Mouse (Mus musculus): ENCODE data around the gene Cnpy1. TPM values are rescaled to one million over a fixed set of nuclear protein-coding genes. Genes with fewer than 3 reads are reported as not detected.

Gene Cnpy1
- polyA plus RNA-seq (2015; fragmentation: Nextera tagmentation; extraction: Ambion mirVana) = 0.08 TPM in 1 of 2 replicates, not detected in the other

GRCm38 (mm10) chr5:28245574-28245973 lies at the start of gene Cnpy1:
Cnpy1 (minus strand) TSS chr5:28245806.
- Histone ChIP-seq H3K27ac (replicated peaks) (no peak within 1 kb of the TSS), H3K9me3 (no peaks in the 10 kb centered on the region), H3K4me3 (no peak within 1 kb of the TSS), H3K4me1 (no peaks in the 10 kb centered on the region), H3K9ac (no peak within 1 kb of the TSS), H3K4me2 (no peak within 1 kb of the TSS), H3K27me3 (replicated peaks) (peaks cover 36% of the 10 kb centered on the region), H3K36me3 (no peaks in the 10 kb centered on the region)
- WGBS = 63% methylated on average over 11 of the region's 11 CpGs
- ATAC-seq (ENCODE audit: extremely low read depth, insufficient number of reproducible peaks, low FRiP score, low TSS enrichment) = no peak

- no peak for ATAC-seq (ENCODE audit: extremely low read depth, insufficient number of reproducible peaks, low FRiP score, low TSS enrichment)
- H3K4me1 ChIP-seq = no peaks in the 10 kb centered on the region
- H3K36me3 ChIP-seq = no peaks in the 10 kb centered on the region
- H3K4me2 ChIP-seq = no peak overlapping the region
- no peak overlapping the region for H3K27ac ChIP-seq (replicated peaks)
- 3% methylated on average over 6 of the region's 6 CpGs for WGBS
- H3K9ac ChIP-seq = no peak overlapping the region
- H3K4me3 ChIP-seq = no peak overlapping the region
- no peaks in the 10 kb centered on the region for H3K9me3 ChIP-seq
- H3K27me3 ChIP-seq (replicated peaks) = 0 out of 2 replicates have a peak, but pooled peaks cover 7% of the 10 kb centered on the region
Observed at GRCm38 (mm10) chr5:28293990-28294389, 48.4 kb upstream of the Cnpy1 start.

DNA sequence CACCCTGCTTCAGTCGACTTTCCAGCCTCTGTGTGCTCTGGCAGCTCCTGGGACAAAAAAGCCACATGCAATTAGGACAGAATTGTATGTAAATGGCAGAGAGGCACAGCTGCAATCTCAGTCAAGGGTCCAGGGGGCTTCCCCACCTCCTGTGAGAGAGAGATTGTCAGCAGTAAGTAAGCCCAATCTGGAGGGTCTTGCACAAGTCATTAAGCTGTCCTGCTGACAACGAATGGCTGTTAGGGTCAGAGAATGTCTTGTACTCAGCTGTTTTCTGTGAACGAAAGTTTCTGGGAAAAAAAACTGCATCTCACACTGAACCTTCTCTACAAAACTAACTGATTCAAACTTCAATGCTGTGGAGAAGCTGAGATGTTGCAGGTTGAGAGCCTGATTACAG lies 46.7 kb upstream of the Cnpy1 start:
- H3K9me3 ChIP-seq = no peaks in the 10 kb centered on the region

DNA sequence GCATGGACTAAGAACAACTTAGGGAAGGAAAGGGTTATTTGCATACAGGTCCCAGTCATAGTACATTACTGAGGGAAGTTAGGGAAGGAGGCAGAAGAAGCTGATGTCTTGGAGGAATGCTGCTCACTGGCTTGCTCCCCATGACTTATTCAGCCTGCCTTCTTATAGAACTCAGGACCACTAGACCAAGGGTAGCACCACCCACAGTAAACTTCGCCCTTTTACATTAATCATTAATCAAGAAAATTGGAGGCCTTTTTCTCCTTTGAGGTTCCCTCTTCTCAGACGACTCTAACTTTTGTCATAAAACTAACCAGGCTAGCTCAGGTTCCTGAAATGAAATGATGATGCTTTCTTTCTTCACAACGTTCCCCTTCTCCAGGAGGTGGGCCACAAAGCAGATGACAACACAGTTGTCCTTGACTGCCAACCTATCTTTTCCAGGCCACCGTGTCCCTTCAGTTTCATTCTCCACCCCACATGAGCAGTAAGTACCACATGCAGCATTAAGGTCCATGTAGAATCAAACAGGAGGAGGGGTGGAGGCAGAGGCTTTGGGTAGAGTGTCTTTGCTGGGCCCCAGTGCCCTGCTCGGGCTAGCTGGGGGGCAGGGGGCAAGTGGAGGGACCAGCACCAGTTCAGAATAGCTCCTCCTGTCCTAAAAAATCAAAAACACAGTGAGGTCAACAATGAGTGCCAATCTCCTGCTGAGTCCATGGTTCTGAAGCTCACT lies 45.7 kb upstream of the Cnpy1 start:
- no peak for ATAC-seq (ENCODE audit: extremely low read depth, insufficient number of reproducible peaks, low FRiP score, low TSS enrichment)
- H3K4me3 ChIP-seq = no peak overlapping the region
- no peak overlapping the region for H3K27ac ChIP-seq (replicated peaks)
- no peaks in the 10 kb centered on the region for H3K4me1 ChIP-seq
- H3K9ac ChIP-seq = no peak overlapping the region
- no peak overlapping the region for H3K4me2 ChIP-seq
- H3K36me3 ChIP-seq = no peaks in the 10 kb centered on the region
- 0 out of 2 replicates have a peak, but pooled peaks cover 7% of the 10 kb centered on the region for H3K27me3 ChIP-seq (replicated peaks)
- H3K9me3 ChIP-seq = no peaks in the 10 kb centered on the region
- WGBS = 70% methylated on average over 5 of the region's 5 CpGs

More for the DNA sequence above, 46.7 kb upstream of the Cnpy1 start:
- Histone ChIP-seq H3K36me3 (no peaks in the 10 kb centered on the region), H3K4me3 (no peak overlapping the region), H3K4me2 (no peak overlapping the region), H3K27me3 (replicated peaks) (0 out of 2 replicates have a peak, but pooled peaks cover 7% of the 10 kb centered on the region), H3K9ac (no peak overlapping the region), H3K27ac (replicated peaks) (no peak overlapping the region), H3K4me1 (no peaks in the 10 kb centered on the region)
- no peak for ATAC-seq (ENCODE audit: extremely low read depth, insufficient number of reproducible peaks, low FRiP score, low TSS enrichment)
- 41% methylated on average over 3 of the region's 3 CpGs for WGBS

GRCm38 (mm10) chr5:28290630-28291029 lies 45.0 kb upstream of the Cnpy1 start:
- no peaks in the 10 kb centered on the region for H3K4me1 ChIP-seq
- H3K27ac ChIP-seq (replicated peaks) = no peak overlapping the region
- no peaks in the 10 kb centered on the region for H3K36me3 ChIP-seq
- H3K4me3 ChIP-seq = no peak overlapping the region
- no peak overlapping the region for H3K4me2 ChIP-seq
- WGBS = 48% methylated on average over 1 of the region's 1 CpGs
- H3K9me3 ChIP-seq = no peaks in the 10 kb centered on the region
- ATAC-seq (ENCODE audit: extremely low read depth, insufficient number of reproducible peaks, low FRiP score, low TSS enrichment) = no peak
- 0 out of 2 replicates have a peak, but pooled peaks cover 7% of the 10 kb centered on the region for H3K27me3 ChIP-seq (replicated peaks)
- H3K9ac ChIP-seq = no peak overlapping the region

DNA sequence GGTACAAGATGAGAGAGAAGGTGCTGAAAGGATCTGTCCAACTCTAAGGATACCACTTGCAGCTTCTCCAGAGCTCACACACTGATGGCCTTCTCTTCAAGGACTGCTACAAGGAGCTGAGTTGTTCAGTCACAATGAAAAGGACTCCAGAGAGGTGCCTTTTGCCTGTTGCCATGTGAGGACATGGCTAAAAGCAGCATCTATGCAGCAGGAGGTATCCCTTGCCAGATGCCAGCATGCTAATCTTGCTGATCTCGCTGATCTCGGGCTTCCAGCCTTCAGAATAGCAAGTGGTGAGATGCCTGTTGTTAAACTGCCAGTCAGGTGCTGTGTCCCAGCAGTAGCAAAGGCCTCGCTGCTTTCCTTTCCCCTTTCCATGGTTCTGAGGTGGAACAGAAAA lies 43.5 kb upstream of the Cnpy1 start:
- Histone ChIP-seq H3K36me3 (no peaks in the 10 kb centered on the region), H3K9me3 (no peaks in the 10 kb centered on the region), H3K27ac (replicated peaks) (no peak overlapping the region), H3K4me3 (no peak overlapping the region), H3K27me3 (replicated peaks) (0 out of 2 replicates have a peak, but pooled peaks cover 7% of the 10 kb centered on the region), H3K4me2 (no peak overlapping the region), H3K4me1 (no peaks in the 10 kb centered on the region), H3K9ac (no peak overlapping the region)
- 38% methylated on average over 3 of the region's 3 CpGs for WGBS
- ATAC-seq (ENCODE audit: extremely low read depth, insufficient number of reproducible peaks, low FRiP score, low TSS enrichment) = no peak

DNA sequence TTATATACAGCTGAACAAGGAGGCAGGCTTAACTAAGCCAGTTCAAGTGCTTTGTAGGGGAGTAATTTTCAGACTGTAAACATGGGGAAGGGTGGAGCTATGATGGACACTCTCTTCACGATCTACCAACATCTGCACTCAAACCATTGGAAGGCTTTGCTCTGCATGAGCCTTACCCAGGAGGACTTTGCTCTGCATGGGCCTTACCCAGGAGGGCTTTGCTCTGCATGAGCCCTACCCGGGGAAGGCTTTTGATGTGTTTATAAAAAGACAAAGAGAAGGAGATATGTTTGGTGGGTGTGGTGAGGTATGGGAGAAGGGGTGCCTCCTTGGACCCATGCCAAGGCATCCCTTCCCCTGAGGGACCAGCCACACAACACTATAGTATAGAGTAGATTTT lies 31.7 kb upstream of the Cnpy1 start:
- Histone ChIP-seq H3K9me3 (no peaks in the 10 kb centered on the region), H3K4me1 (no peaks in the 10 kb centered on the region), H3K4me2 (no peak overlapping the region), H3K27me3 (replicated peaks) (peaks cover 9% of the 10 kb centered on the region; the same call in 1 of the 2 replicates), H3K27ac (replicated peaks) (no peak overlapping the region), H3K4me3 (no peak overlapping the region), H3K36me3 (no peaks in the 10 kb centered on the region), H3K9ac (no peak overlapping the region)
- 39% methylated on average over 2 of the region's 2 CpGs for WGBS
- no peak for ATAC-seq (ENCODE audit: extremely low read depth, insufficient number of reproducible peaks, low FRiP score, low TSS enrichment)

- H3K9me3 ChIP-seq = no peaks in the 10 kb centered on the region
- H3K4me1 ChIP-seq = 0 out of 2 replicates have a peak, but pooled peaks cover 4% of the 10 kb centered on the region
- no peaks in the 10 kb centered on the region for H3K36me3 ChIP-seq
- H3K27ac ChIP-seq (replicated peaks) = no peak overlapping the region
- 63% methylated on average over 2 of the region's 2 CpGs for WGBS
- H3K27me3 ChIP-seq (replicated peaks) = peaks cover 8% of the 10 kb centered on the region; the same call in 1 of the 2 replicates
- no peak overlapping the region for H3K4me3 ChIP-seq
- ATAC-seq (ENCODE audit: extremely low read depth, insufficient number of reproducible peaks, low FRiP score, low TSS enrichment) = no peak
- H3K4me2 ChIP-seq = no peak overlapping the region
- no peak overlapping the region for H3K9ac ChIP-seq
Observed at GRCm38 (mm10) chr5:28272836-28273235, 27.2 kb upstream of the Cnpy1 start.

DNA sequence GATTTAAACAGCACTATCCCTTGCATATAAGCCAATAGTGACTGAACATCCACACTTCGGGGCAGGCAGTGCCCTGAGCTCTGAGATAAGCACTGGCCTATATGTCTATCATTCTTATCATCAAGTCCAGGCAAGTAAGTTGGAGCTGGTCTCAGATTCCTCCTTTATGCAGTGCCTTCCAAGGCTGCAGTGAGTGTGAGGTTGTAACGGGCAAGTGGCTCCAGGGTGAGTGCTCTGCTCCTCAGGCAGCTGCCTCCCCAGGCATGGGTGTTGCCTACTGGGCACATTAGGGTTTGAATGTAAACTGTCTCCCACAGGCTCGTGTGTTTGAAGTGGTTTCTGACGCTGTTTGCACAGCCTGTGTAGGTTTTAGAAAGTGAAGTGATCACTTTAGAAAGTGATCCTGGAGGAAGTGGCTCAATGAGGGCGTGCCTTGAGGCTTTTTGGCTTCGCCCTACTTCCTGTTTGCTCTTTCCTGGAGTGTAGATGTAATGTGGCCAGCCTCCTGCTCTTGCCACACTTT lies 23.9 kb upstream of the Cnpy1 start:
- no peak for ATAC-seq (ENCODE audit: extremely low read depth, insufficient number of reproducible peaks, low FRiP score, low TSS enrichment)
- no peak overlapping the region for H3K27ac ChIP-seq (replicated peaks)
- no peak overlapping the region for H3K9ac ChIP-seq
- H3K4me1 ChIP-seq = 0 out of 2 replicates have a peak, but pooled peaks cover 4% of the 10 kb centered on the region
- H3K27me3 ChIP-seq (replicated peaks) = 0 out of 2 replicates have a peak, but pooled peaks cover 3% of the 10 kb centered on the region
- 31% methylated on average over 6 of the region's 6 CpGs for WGBS
- no peak overlapping the region for H3K4me3 ChIP-seq
- no peaks in the 10 kb centered on the region for H3K36me3 ChIP-seq
- no peak overlapping the region for H3K4me2 ChIP-seq
- no peaks in the 10 kb centered on the region for H3K9me3 ChIP-seq

DNA sequence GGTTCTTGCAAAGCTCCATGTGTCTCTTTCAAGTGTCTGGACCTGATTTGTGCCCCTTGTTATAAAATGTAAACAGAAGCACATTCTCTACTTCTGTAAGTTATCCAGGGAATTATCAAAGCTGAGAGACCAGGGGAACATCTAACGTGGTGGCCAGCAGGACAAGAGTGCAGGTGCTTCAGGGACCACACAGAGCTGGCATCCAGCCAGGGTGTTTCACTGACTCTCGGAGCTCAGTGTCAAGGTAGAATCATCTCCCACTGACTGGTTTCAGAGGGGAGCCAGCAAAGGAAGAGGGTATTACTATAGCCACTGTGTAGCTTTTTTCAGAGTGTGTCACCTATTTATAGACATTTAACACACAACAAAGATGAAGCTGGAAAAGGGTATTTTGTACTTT lies 22.0 kb upstream of the Cnpy1 start:
- H3K4me3 ChIP-seq = no peak overlapping the region
- no peaks in the 10 kb centered on the region for H3K9me3 ChIP-seq
- no peak overlapping the region for H3K4me2 ChIP-seq
- no peak overlapping the region for H3K9ac ChIP-seq
- H3K36me3 ChIP-seq = no peaks in the 10 kb centered on the region
- no peak overlapping the region for H3K27ac ChIP-seq (replicated peaks)
- ATAC-seq (ENCODE audit: extremely low read depth, insufficient number of reproducible peaks, low FRiP score, low TSS enrichment) = no peak
- WGBS = 34% methylated on average over 2 of the region's 2 CpGs
- H3K4me1 ChIP-seq = 0 out of 2 replicates have a peak, but pooled peaks cover 4% of the 10 kb centered on the region
- 0 out of 2 replicates have a peak, but pooled peaks cover 3% of the 10 kb centered on the region for H3K27me3 ChIP-seq (replicated peaks)

GRCm38 (mm10) chr5:28265653-28266052 lies 20.0 kb upstream of the Cnpy1 start:
- Histone ChIP-seq H3K9ac (no peak overlapping the region), H3K4me2 (no peak overlapping the region), H3K36me3 (no peaks in the 10 kb centered on the region), H3K9me3 (no peaks in the 10 kb centered on the region), H3K27ac (replicated peaks) (no peak overlapping the region), H3K4me1 (0 out of 2 replicates have a peak, but pooled peaks cover 4% of the 10 kb centered on the region), H3K4me3 (no peak overlapping the region), H3K27me3 (replicated peaks) (peaks cover 3% of the 10 kb centered on the region; the same call in 1 of the 2 replicates)
- no peak for ATAC-seq (ENCODE audit: extremely low read depth, insufficient number of reproducible peaks, low FRiP score, low TSS enrichment)

Data from heart, embryonic 13.5 days (tissue).